In the genomic region with DNA sequence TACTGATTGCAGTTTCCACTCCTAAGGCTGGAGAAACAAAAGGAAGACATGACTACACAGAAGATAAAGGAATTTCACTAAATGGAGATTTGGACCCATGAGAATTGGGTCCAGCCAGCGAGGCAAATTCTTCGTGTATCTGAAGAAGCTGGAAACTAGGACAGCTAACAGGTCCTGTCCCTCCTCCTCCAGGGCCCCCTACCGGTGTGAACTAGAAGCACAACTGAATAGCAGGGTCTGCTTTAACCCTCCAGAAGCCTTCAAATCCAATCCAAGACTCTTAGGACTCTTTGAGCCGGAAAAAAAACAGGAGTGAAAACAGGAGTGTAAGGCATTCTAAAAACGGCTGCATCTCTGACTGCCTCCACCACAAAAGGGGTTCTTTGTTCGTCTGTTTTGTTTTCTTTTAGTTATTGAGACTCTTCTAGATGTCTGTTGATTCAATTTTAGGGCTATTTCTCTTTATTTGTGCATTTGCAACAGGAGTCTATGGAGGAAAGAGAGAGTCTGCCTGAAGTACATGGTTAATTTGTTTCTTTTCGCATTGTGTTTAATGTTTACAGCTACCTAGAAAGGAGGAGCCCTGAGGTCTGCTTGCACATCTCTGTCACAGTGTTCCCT, we compare ENCODE assay signal across 7 mouse cellular contexts. TPM values are rescaled to one million over a fixed set of nuclear protein-coding genes. Genes with fewer than 3 reads are reported as not detected.
DNase-seq lines count a peak whose midpoint lies in the region; ATAC-seq and TF ChIP-seq lines count a peak whose summit lies in the region.

No protein-coding gene starts in this region.

- no peak overlapping the region for H3K9ac ChIP-seq in hindbrain, embryonic 16.5 days (ENCODE audit: low read depth, low read length)
- H3K9ac ChIP-seq in ES-Bruce4 (ENCODE audit: low read depth, poor library complexity, severe bottlenecking), result no peak overlapping the region
- H3K9ac ChIP-seq in liver, embryonic 13.5 days, result no peak overlapping the region

- TF ChIP-seq EP300 in ES-Bruce4 (IDR thresholded peaks at IDR 0.05; ENCODE audit: insufficient read depth, low read depth, low read length), result no peak

- peak; percentile 11 for DNase-seq in hindbrain, embryonic 10.5 days (ENCODE audit: low spot score)
- no peak for DNase-seq in liver, embryonic 13.5 days
- DNase-seq in gastrocnemius, adult 18-20 months (ENCODE audit: low spot score), result no peak
- no peak for DNase-seq in gastrocnemius, postnatal 4 days (ENCODE audit: low spot score in 2 of 2)

- TF ChIP-seq CTCF in ES-Bruce4 (IDR thresholded peaks at IDR 0.05; ENCODE audit: low read depth, low read length), result peak; percentile 26
- peak; percentile 12; the same call in 1 of the 2 replicates for TF ChIP-seq CTCF in bone marrow, adult 2 months (IDR thresholded peaks at IDR 0.05; ENCODE audit: control insufficient read depth, insufficient read depth, low read length)

- no peak for ATAC-seq in hindbrain, embryonic 16.5 days
- no peak for ATAC-seq in liver, embryonic 13.5 days (ENCODE audit: low read depth)

- no peak overlapping the region for H3K27ac ChIP-seq in hindbrain, embryonic 10.5 days
- H3K27ac ChIP-seq in hindbrain, embryonic 16.5 days (ENCODE audit: low read depth, low read length), result no peak overlapping the region
- H3K27ac ChIP-seq in ES-Bruce4 (ENCODE audit: insufficient read depth, low read length), result no peak overlapping the region
- H3K27ac ChIP-seq in bone marrow, adult 2 months (ENCODE audit: control insufficient read depth, insufficient read depth, low read depth, low read length, poor library complexity), result no peak overlapping the region
- no peak overlapping the region for H3K27ac ChIP-seq in liver, embryonic 13.5 days

- no peak for TF ChIP-seq POLR2A in ES-Bruce4 (IDR thresholded peaks at IDR 0.05; ENCODE audit: insufficient read depth, low read length)
- no peak for TF ChIP-seq POLR2A in bone marrow, adult 2 months (IDR thresholded peaks at IDR 0.05; ENCODE audit: borderline replicate concordance, control insufficient read depth, low read depth, low read length)

- no peak overlapping the region; the same call in 1 of the 2 replicates for H3K4me2 ChIP-seq in hindbrain, embryonic 16.5 days (ENCODE audit: low read length)
- peak overlapping the region; percentile 74; the same call in 1 of the 2 replicates for H3K4me2 ChIP-seq in liver, embryonic 13.5 days

- peak overlapping the region; percentile 60; the same call in 1 of the 2 replicates for H3K4me3 ChIP-seq in hindbrain, embryonic 10.5 days
- no peak overlapping the region for H3K4me3 ChIP-seq in hindbrain, embryonic 16.5 days (ENCODE audit: low read length)
- H3K4me3 ChIP-seq in ES-Bruce4 (ENCODE audit: low read depth, low read length), result no peak overlapping the region
- H3K4me3 ChIP-seq in bone marrow, adult 2 months (replicated peaks; ENCODE audit: control insufficient read depth, low read depth, low read length), result no peak overlapping the region
- H3K4me3 ChIP-seq in liver, embryonic 13.5 days (replicated peaks), result no peak overlapping the region

- peaks cover 6% of the 10 kb centered on the region for H3K4me1 ChIP-seq in hindbrain, embryonic 10.5 days (replicated peaks)
- peaks cover 5% of the 10 kb centered on the region; the same call in 1 of the 2 replicates for H3K4me1 ChIP-seq in hindbrain, embryonic 16.5 days (ENCODE audit: control insufficient read depth, insufficient read depth, low read depth, low read length)
- H3K4me1 ChIP-seq in ES-Bruce4 (ENCODE audit: control insufficient read depth, insufficient read depth, low read length), result no peaks in the 10 kb centered on the region
- H3K4me1 ChIP-seq in bone marrow, adult 2 months (ENCODE audit: control insufficient read depth, insufficient read depth, low read length), result no peaks in the 10 kb centered on the region; the same call in 1 of the 2 replicates
- H3K4me1 ChIP-seq in liver, embryonic 13.5 days (replicated peaks), result peaks cover 19% of the 10 kb centered on the region

- no peaks in the 10 kb centered on the region for H3K36me3 ChIP-seq in hindbrain, embryonic 10.5 days
- H3K36me3 ChIP-seq in hindbrain, embryonic 16.5 days (ENCODE audit: control insufficient read depth, insufficient read depth, low read length), result no peaks in the 10 kb centered on the region
- H3K36me3 ChIP-seq in ES-Bruce4 (ENCODE audit: control insufficient read depth, insufficient read depth, low read length, poor library complexity, severe bottlenecking), result no peaks in the 10 kb centered on the region
- no peaks in the 10 kb centered on the region for H3K36me3 ChIP-seq in liver, embryonic 13.5 days

- peaks cover 46% of the 10 kb centered on the region for H3K27me3 ChIP-seq in hindbrain, embryonic 10.5 days (ENCODE audit: insufficient read depth, poor library complexity, severe bottlenecking)
- H3K27me3 ChIP-seq in hindbrain, embryonic 16.5 days (replicated peaks; ENCODE audit: control insufficient read depth, insufficient read depth, low read length), result 0 out of 2 replicates have a peak, but pooled peaks cover 2% of the 10 kb centered on the region
- H3K27me3 ChIP-seq in ES-Bruce4 (ENCODE audit: control insufficient read depth, insufficient read depth, low read length, poor library complexity, severe bottlenecking), result peaks cover 2% of the 10 kb centered on the region; the same call in 1 of the 2 replicates
- peaks cover 15% of the 10 kb centered on the region; the same call in 1 of the 2 replicates for H3K27me3 ChIP-seq in liver, embryonic 13.5 days

- no peaks in the 10 kb centered on the region for H3K9me3 ChIP-seq in hindbrain, embryonic 10.5 days
- H3K9me3 ChIP-seq in hindbrain, embryonic 16.5 days (ENCODE audit: control insufficient read depth, low read length), result no peaks in the 10 kb centered on the region
- H3K9me3 ChIP-seq in ES-Bruce4 (replicated peaks; ENCODE audit: control insufficient read depth, insufficient read depth, low read length, poor library complexity, severe bottlenecking), result no peaks in the 10 kb centered on the region
- H3K9me3 ChIP-seq in liver, embryonic 13.5 days (replicated peaks), result no peaks in the 10 kb centered on the region

- WGBS in hindbrain, embryonic 10.5 days, result 44% methylated on average over 7 of the region's 7 CpGs
- 44% methylated on average over 7 of the region's 7 CpGs for WGBS in hindbrain, embryonic 16.5 days
- WGBS in bone marrow, adult 2 months, result 59% methylated on average over 7 of the region's 7 CpGs
- 46% methylated on average over 7 of the region's 7 CpGs for WGBS in liver, embryonic 13.5 days (ENCODE audit: insufficient replicate concordance)

RNA-seq across cellular contexts. Expression of a gene that starts 0.7 kb away (rescaled TPM):
- polyA plus RNA-seq in hindbrain, embryonic 10.5 days (2016; fragmentation: Nextera tagmentation; extraction: Ambion mirVana), result 0.14 TPM in 1 of 2 replicates, not detected in the other
- 0.44 and 0.75 TPM in 2 replicates for polyA plus RNA-seq in hindbrain, embryonic 16.5 days (2015; fragmentation: Nextera tagmentation; extraction: Ambion mirVana)
- polyA plus RNA-seq in ES-Bruce4 (2011; ENCODE audit: insufficient read depth, insufficient read length, low read depth, missing spikeins), result not detected in 2 replicates
- polyA plus RNA-seq in bone marrow, adult 2 months (2011; ENCODE audit: insufficient read depth, insufficient read length, low replicate concordance, missing spikeins), result not detected in 2 replicates
- 0.20 and 0.25 TPM in 2 replicates for polyA plus RNA-seq in liver, embryonic 13.5 days (2015; fragmentation: Nextera tagmentation; extraction: Ambion mirVana)
- total RNA-seq in gastrocnemius, adult 18-20 months (2021), result not detected
- not detected for total RNA-seq in gastrocnemius, postnatal 4 days (2021)
